Mouse (Mus musculus) testis, adult 2 months (tissue): ENCODE measurements around the gene Duox1.

Source experiments
- CTCF ChIP-seq: fragments of 200-500 bp; IDR thresholded peaks from 2 replicates; pipeline ENCODE4 v1.5.1; 2012; ENCODE audit warnings: low read depth, mild to moderate bottlenecking, inconsistent platforms, low read length, moderate library complexity; ENCODE audit not compliant: control insufficient read depth, insufficient read depth, insufficient replicate concordance
- POLR2A ChIP-seq: fragments of 200-500 bp; IDR thresholded peaks from 2 replicates; pipeline ENCODE4 v1.6.1; 2012; ENCODE audit warnings: low read depth, mild to moderate bottlenecking, inconsistent platforms, low read length, moderate library complexity; ENCODE audit not compliant: control insufficient read depth

- no peak for TF ChIP-seq CTCF
- TF ChIP-seq POLR2A: no peak
Observed at GRCm38 (mm10) chr2:122327986-122328385, 12.5 kb downstream of the Duox1 start.
